Mouse (Mus musculus): ENCODE results near the gene Bmpr1b.

Bmpr1b gene

GRCm38 (mm10) chr3:142114190-142114589 is 55.0 kb downstream of the Bmpr1b start:
- no peak for DNase-seq (ENCODE audit: extremely low read depth, low read depth, low spot score)

- DNase-seq (ENCODE audit: extremely low read depth, low read depth, low spot score), result no peak
Observed at GRCm38 (mm10) chr3:142113208-142113607, 56.0 kb downstream of the Bmpr1b start.

GRCm38 (mm10) chr3:142106227-142106626 is 63.0 kb downstream of the Bmpr1b start:
- no peak for DNase-seq (ENCODE audit: extremely low read depth, low read depth, low spot score)

GRCm38 (mm10) chr3:142104027-142104805 is 65.0 kb downstream of the Bmpr1b start:
- no peak for DNase-seq (ENCODE audit: extremely low read depth, low read depth, low spot score)

- DNase-seq (ENCODE audit: extremely low read depth, low read depth, low spot score), result no peak
Observed at GRCm38 (mm10) chr3:142103622-142104021, 65.6 kb downstream of the Bmpr1b start.

GRCm38 (mm10) chr3:142099151-142099550 is 70.1 kb downstream of the Bmpr1b start:
- no peak for DNase-seq (ENCODE audit: extremely low read depth, low read depth, low spot score)

- DNase-seq (ENCODE audit: extremely low read depth, low read depth, low spot score), result no peak
Observed at GRCm38 (mm10) chr3:142094049-142094448, 75.2 kb downstream of the Bmpr1b start.

- DNase-seq (ENCODE audit: extremely low read depth, low read depth, low spot score), result no peak
Observed at GRCm38 (mm10) chr3:142089684-142090083, 79.5 kb downstream of the Bmpr1b start.

GRCm38 (mm10) chr3:142085938-142086337 is 83.3 kb downstream of the Bmpr1b start:
- no peak for DNase-seq (ENCODE audit: extremely low read depth, low read depth, low spot score)

- DNase-seq (ENCODE audit: extremely low read depth, low read depth, low spot score), result no peak
Observed at GRCm38 (mm10) chr3:142084091-142084490, 85.1 kb downstream of the Bmpr1b start.

- no peak for DNase-seq (ENCODE audit: extremely low read depth, low read depth, low spot score)
Observed at GRCm38 (mm10) chr3:142077723-142078302, 91.4 kb downstream of the Bmpr1b start.

GRCm38 (mm10) chr3:142071601-142072000 is 97.6 kb downstream of the Bmpr1b start:
- DNase-seq (ENCODE audit: extremely low read depth, low read depth, low spot score), result no peak

GRCm38 (mm10) chr3:142066792-142067346 is 102.4 kb downstream of the Bmpr1b start:
- no peak for DNase-seq (ENCODE audit: extremely low read depth, low read depth, low spot score)

- no peak for DNase-seq (ENCODE audit: extremely low read depth, low read depth, low spot score)
Observed at GRCm38 (mm10) chr3:142065111-142065510, 104.1 kb downstream of the Bmpr1b start.

GRCm38 (mm10) chr3:142063536-142064226 is 105.5 kb downstream of the Bmpr1b start:
- no peak for DNase-seq (ENCODE audit: extremely low read depth, low read depth, low spot score)

- DNase-seq (ENCODE audit: extremely low read depth, low read depth, low spot score), result no peak
Observed at GRCm38 (mm10) chr3:142061267-142061666, 108.0 kb downstream of the Bmpr1b start.

- DNase-seq (ENCODE audit: extremely low read depth, low read depth, low spot score), result no peak
Observed at GRCm38 (mm10) chr3:142059890-142060289, 109.3 kb downstream of the Bmpr1b start.

GRCm38 (mm10) chr3:142050681-142051080 is 118.5 kb downstream of the Bmpr1b start:
- DNase-seq (ENCODE audit: extremely low read depth, low read depth, low spot score), result no peak

- DNase-seq (ENCODE audit: extremely low read depth, low read depth, low spot score), result no peak
Observed at GRCm38 (mm10) chr3:142049610-142050009, 119.6 kb downstream of the Bmpr1b start.

- no peak for DNase-seq (ENCODE audit: extremely low read depth, low read depth, low spot score)
Observed at GRCm38 (mm10) chr3:142049093-142049492, 120.1 kb downstream of the Bmpr1b start.

GRCm38 (mm10) chr3:142048493-142048892 is 120.7 kb downstream of the Bmpr1b start:
- DNase-seq (ENCODE audit: extremely low read depth, low read depth, low spot score), result no peak

- no peak for DNase-seq (ENCODE audit: extremely low read depth, low read depth, low spot score)
Observed at GRCm38 (mm10) chr3:142043463-142043862, 125.8 kb downstream of the Bmpr1b start.
